ENCODE assay signal across 8 mouse cellular contexts in genomic region chr15:24969391-24969812, GRCm38 (mm10).
DNase-seq lines count a peak whose midpoint lies in the region; ATAC-seq and TF ChIP-seq lines count a peak whose summit lies in the region.

No protein-coding gene starts in this region.

- DNase-seq in embryonic facial prominence, embryonic 14.5 days (ENCODE audit: low spot score) = peak; percentile 48
- DNase-seq in embryonic facial prominence, embryonic 10.5 days (ENCODE audit: low spot score) = no peak
- peak; percentile 44 for DNase-seq in cerebellum, adult 11 months
- peak; percentile 78 for DNase-seq in hindbrain, postnatal 0 days (ENCODE audit: low spot score)
- peak; percentile 13 to 67 for DNase-seq in left cerebral cortex, adult 8-10 months (ENCODE audit: low spot score in 2 of 2)
- peak; percentile 7 for DNase-seq in right cerebral cortex, postnatal 14 days
- DNase-seq in heart, postnatal 36 days = no peak

- H3K27me3 ChIP-seq in embryonic facial prominence, embryonic 14.5 days (replicated peaks; ENCODE audit: control insufficient read depth, insufficient read depth, low read length) = no peaks in the 10 kb centered on the region
- no peaks in the 10 kb centered on the region for H3K27me3 ChIP-seq in embryonic facial prominence, embryonic 10.5 days (replicated peaks; ENCODE audit: low read depth, poor library complexity, severe bottlenecking)
- H3K27me3 ChIP-seq in hindbrain, postnatal 0 days (ENCODE audit: insufficient read depth, low read length) = no peaks in the 10 kb centered on the region

- no peaks in the 10 kb centered on the region for H3K4me1 ChIP-seq in embryonic facial prominence, embryonic 14.5 days (ENCODE audit: control insufficient read depth, insufficient read depth, low read length)
- H3K4me1 ChIP-seq in embryonic facial prominence, embryonic 10.5 days = peaks cover 9% of the 10 kb centered on the region; the same call in 1 of the 2 replicates
- no peaks in the 10 kb centered on the region for H3K4me1 ChIP-seq in hindbrain, postnatal 0 days (ENCODE audit: insufficient read depth, low read length)

- H3K9ac ChIP-seq in embryonic facial prominence, embryonic 14.5 days (ENCODE audit: low read depth, low read length) = no peak overlapping the region
- no peak overlapping the region for H3K9ac ChIP-seq in hindbrain, postnatal 0 days (replicated peaks; ENCODE audit: low read length)

- no peaks in the 10 kb centered on the region for H3K36me3 ChIP-seq in embryonic facial prominence, embryonic 14.5 days (ENCODE audit: control insufficient read depth, insufficient read depth, low read length)
- H3K36me3 ChIP-seq in embryonic facial prominence, embryonic 10.5 days (replicated peaks) = no peaks in the 10 kb centered on the region
- no peaks in the 10 kb centered on the region for H3K36me3 ChIP-seq in hindbrain, postnatal 0 days (ENCODE audit: insufficient read depth, low read length)

- no peak overlapping the region for H3K4me2 ChIP-seq in embryonic facial prominence, embryonic 14.5 days (ENCODE audit: low read depth, low read length)
- H3K4me2 ChIP-seq in hindbrain, postnatal 0 days (ENCODE audit: low read depth, low read length) = no peak overlapping the region

- H3K27ac ChIP-seq in embryonic facial prominence, embryonic 14.5 days (replicated peaks; ENCODE audit: low read depth, low read length) = no peak overlapping the region
- H3K27ac ChIP-seq in embryonic facial prominence, embryonic 10.5 days (replicated peaks) = no peak overlapping the region
- H3K27ac ChIP-seq in hindbrain, postnatal 0 days = no peak overlapping the region; the same call in 1 of the 2 replicates

- no peaks in the 10 kb centered on the region for H3K9me3 ChIP-seq in embryonic facial prominence, embryonic 14.5 days (ENCODE audit: control insufficient read depth, low read length)
- no peaks in the 10 kb centered on the region for H3K9me3 ChIP-seq in embryonic facial prominence, embryonic 10.5 days
- H3K9me3 ChIP-seq in hindbrain, postnatal 0 days (ENCODE audit: low read length) = no peaks in the 10 kb centered on the region

- intact Hi-C loops in heart, postnatal 36 days (cut with DNase I) = no loop called here

- WGBS in embryonic facial prominence, embryonic 14.5 days = 45% methylated on average over 2 of the region's 2 CpGs
- 59% methylated on average over 2 of the region's 2 CpGs for WGBS in embryonic facial prominence, embryonic 10.5 days
- WGBS in hindbrain, postnatal 0 days = 28% methylated on average over 2 of the region's 2 CpGs

- TF ChIP-seq CTCF in hindbrain, postnatal 0 days (IDR thresholded peaks at IDR 0.05; ENCODE audit: low read depth) = no peak

- no peak overlapping the region for H3K4me3 ChIP-seq in embryonic facial prominence, embryonic 14.5 days (ENCODE audit: low read depth, low read length)
- H3K4me3 ChIP-seq in embryonic facial prominence, embryonic 10.5 days = no peak overlapping the region
- H3K4me3 ChIP-seq in hindbrain, postnatal 0 days (ENCODE audit: low read length) = no peak overlapping the region

- ATAC-seq in embryonic facial prominence, embryonic 14.5 days (ENCODE audit: low read depth) = peak; percentile 60
- ATAC-seq in hindbrain, postnatal 0 days = peak; percentile 67; the same call in 1 of the 2 replicates
- no peak for ATAC-seq in megakaryocyte progenitor cell, adult 5-6 weeks (replicated peaks; ENCODE audit: poor library complexity)

Comparison
In these comparisons a context has a peak if more than half of its experiments do, and no peak if none do; other contexts are left out.
1. DNase-seq: peak in embryonic facial prominence, embryonic 14.5 days (single experiment), cerebellum, adult 11 months (single experiment), hindbrain, postnatal 0 days (single experiment), left cerebral cortex, adult 8-10 months (2 of 2) and right cerebral cortex, postnatal 14 days (single experiment); none in embryonic facial prominence, embryonic 10.5 days (single experiment) and heart, postnatal 36 days (0 of 2).